Mouse (Mus musculus) testis, adult 2 months (tissue): ENCODE results near the gene Nat14. TPM values are rescaled to one million over a fixed set of nuclear protein-coding genes. Genes with fewer than 3 reads are reported as not detected.
A peak's percentile ranks its signal among the peaks of the same experiment; 100 is the strongest.

ENCODE experiments used
- H3K27ac ChIP-seq: fragments of 200-500 bp; 2 replicates; pipeline ENCODE4 v1.5.1; 2012; ENCODE audit warnings: low read depth, low read length; ENCODE audit not compliant: control insufficient read depth, insufficient read depth
- H3K27me3 ChIP-seq: fragments of 200-500 bp; 2 replicates; pipeline ENCODE4 v1.6.1; 2012; ENCODE audit warnings: mild to moderate bottlenecking, low read length, moderate library complexity; ENCODE audit not compliant: control insufficient read depth, insufficient read depth
- H3K36me3 ChIP-seq: fragments of 200-500 bp; 2 replicates; pipeline ENCODE4 v1.6.1; 2012; ENCODE audit warnings: mild to moderate bottlenecking, low read length; ENCODE audit not compliant: control insufficient read depth, insufficient read depth
- H3K4me1 ChIP-seq: fragments of 200-500 bp; 2 replicates; pipeline ENCODE4 v1.6.1; 2012; ENCODE audit warnings: low read length; ENCODE audit not compliant: control insufficient read depth, insufficient read depth
- H3K4me3 ChIP-seq: fragments of 200-500 bp; 2 replicates; pipeline ENCODE4 v1.5.1; 2012; ENCODE audit warnings: low read depth, mild to moderate bottlenecking, low read length, moderate library complexity, mixed read lengths; ENCODE audit not compliant: control insufficient read depth
- CTCF ChIP-seq: fragments of 200-500 bp; IDR thresholded peaks from 2 replicates; pipeline ENCODE4 v1.5.1; 2012; ENCODE audit warnings: low read depth, mild to moderate bottlenecking, inconsistent platforms, low read length, moderate library complexity; ENCODE audit not compliant: control insufficient read depth, insufficient read depth, insufficient replicate concordance
- POLR2A ChIP-seq: fragments of 200-500 bp; IDR thresholded peaks from 2 replicates; pipeline ENCODE4 v1.6.1; 2012; ENCODE audit warnings: low read depth, mild to moderate bottlenecking, inconsistent platforms, low read length, moderate library complexity; ENCODE audit not compliant: control insufficient read depth
- polyA plus RNA-seq: library from polyadenylated mRNA; depleted of rRNA; stranded (reverse); fragments of >200 nt; gene quantifications from 2 replicates; pipeline ENCODE4 v1.2.3, GENCODE M21; 2012

The Nat14 gene
- polyA plus RNA-seq, 1 experiment, result 3.7 TPM

- no peaks in the 10 kb centered on the region for H3K36me3 ChIP-seq
- TF ChIP-seq CTCF (no peak), POLR2A (no peak)
- H3K4me3 ChIP-seq, result no peak overlapping the region
- H3K27ac ChIP-seq, result no peak overlapping the region
- no peaks in the 10 kb centered on the region for H3K27me3 ChIP-seq
- H3K4me1 ChIP-seq, result peaks cover 2% of the 10 kb centered on the region
Measured at GRCm38 (mm10) chr7:4948386-4948785, 26.6 kb downstream of the Nat14 start.

DNA sequence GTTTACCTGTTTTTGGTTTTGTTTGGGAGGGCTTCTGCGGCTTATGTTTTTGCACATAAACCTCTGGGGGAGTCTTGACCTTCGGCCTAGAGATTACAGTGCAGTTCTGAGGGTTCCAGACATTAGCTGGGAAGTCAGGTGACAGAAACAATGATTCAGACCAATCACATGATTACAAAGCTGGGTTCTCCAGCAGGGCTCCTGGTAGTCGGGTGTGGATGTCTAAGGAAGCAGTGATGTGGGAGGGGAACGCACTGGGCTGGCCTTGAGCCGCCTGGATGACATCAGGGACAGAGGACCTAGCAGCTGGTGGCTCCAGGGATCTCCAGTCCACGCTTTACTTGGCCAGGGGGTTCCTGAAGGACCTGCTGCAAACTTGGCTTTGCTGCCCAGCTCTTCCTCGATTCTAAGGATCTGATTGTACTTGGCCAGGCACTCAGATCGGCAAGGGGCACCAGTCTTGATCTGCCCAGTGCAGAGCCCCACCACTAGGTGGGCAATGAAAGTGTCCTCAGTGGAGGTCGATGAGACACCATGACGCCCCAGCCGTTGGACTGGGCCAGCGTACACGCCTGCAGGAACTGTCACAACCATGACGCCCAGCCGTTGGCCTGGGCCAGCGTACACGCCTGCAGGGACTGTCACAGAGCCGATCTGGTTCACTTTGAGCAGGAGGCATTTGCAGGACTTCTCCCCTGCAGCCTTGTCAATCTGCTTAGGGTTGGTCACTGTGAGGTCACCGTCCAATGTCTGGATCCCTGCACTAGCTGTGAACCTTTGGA lies 28.9 kb downstream of the Nat14 start:
- Histone ChIP-seq H3K27me3 (no peaks in the 10 kb centered on the region), H3K36me3 (no peaks in the 10 kb centered on the region), H3K27ac (no peak overlapping the region), H3K4me3 (no peak overlapping the region), H3K4me1 (no peaks in the 10 kb centered on the region)
- TF ChIP-seq POLR2A (no peak), CTCF (no peak)

DNA sequence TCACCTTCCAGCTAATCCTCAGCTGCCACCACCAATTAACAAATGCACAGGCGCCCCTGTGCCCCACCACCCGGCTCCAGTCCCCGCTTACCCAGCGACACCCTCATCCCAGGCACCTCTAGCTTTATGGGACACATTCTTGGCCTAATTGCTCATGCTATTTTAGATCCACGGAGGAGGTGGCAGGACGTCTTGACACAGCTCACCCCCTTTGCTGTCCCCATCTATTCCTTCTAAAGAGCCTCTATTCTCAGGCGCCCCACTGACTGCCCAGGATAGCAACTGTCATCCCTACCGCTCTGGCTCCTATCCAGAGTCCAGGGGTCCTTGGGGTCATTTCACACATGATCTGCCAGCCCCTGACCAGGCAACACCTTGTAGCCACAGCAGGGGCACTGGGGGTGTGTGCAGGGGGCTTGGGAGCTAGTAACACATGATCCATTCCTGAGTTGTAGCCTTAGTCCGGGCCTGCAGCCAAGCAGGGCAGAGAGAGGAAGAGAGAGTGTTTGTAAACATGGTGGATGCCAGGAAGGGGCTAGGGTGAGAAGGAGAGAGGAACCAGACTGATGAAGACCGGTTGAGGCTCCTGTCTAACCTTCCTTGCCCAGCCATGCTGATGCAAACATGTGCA lies 32.1 kb downstream of the Nat14 start:
- TF ChIP-seq CTCF, result no peak
- TF ChIP-seq POLR2A, result no peak
- H3K36me3 ChIP-seq, result no peaks in the 10 kb centered on the region
- no peaks in the 10 kb centered on the region for H3K27me3 ChIP-seq
- no peak overlapping the region for H3K27ac ChIP-seq
- no peaks in the 10 kb centered on the region for H3K4me1 ChIP-seq
- no peak overlapping the region for H3K4me3 ChIP-seq

DNA sequence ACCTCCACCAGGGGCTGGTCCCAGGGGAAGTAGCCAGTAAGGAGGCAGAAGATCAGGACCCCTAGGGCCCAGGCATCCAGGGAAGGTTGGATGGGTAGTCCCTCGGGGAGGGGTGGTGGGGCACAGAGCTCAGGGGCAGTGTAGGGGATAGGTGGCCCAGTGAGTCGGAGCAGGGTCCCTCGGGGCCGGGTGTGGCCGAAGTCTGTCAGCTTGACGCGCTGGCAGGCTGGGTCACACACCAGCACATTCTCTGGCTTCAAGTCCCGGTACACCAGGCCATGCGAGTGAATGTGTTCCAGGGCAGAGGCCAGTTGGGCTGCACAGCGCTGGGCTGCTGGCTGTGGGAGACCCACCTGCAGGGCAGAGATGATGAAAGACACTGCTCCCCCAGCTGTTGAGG lies 35.5 kb downstream of the Nat14 start:
- H3K4me3 ChIP-seq, result no peak overlapping the region
- no peaks in the 10 kb centered on the region for H3K4me1 ChIP-seq
- no peaks in the 10 kb centered on the region for H3K27me3 ChIP-seq
- TF ChIP-seq CTCF (no peak), POLR2A (no peak)
- no peak overlapping the region for H3K27ac ChIP-seq
- no peaks in the 10 kb centered on the region for H3K36me3 ChIP-seq

DNA sequence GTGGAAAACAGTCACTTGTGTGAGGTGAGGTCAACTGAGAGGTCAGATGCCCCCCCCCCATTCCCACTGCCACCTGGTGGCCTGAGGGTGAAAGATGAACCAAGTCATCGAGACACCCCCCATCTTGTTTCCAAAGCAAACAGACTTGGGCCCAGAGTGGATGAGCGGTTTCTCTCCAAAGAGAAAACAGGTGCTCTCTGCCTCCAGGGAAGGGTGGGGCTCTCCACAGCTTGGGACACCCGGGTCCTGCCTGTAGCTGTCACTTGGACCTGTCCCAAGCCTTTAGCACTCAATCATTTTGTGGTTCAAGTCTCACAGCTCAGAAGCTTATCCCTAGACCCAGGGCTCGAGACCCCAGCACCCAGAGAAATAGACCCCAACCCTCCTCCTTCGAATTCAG lies 41.7 kb downstream of the Nat14 start:
- H3K4me3 ChIP-seq, result no peak overlapping the region
- peaks cover 7% of the 10 kb centered on the region for H3K4me1 ChIP-seq
- no peaks in the 10 kb centered on the region for H3K27me3 ChIP-seq
- H3K27ac ChIP-seq, result no peak overlapping the region
- TF ChIP-seq POLR2A (no peak), CTCF (no peak)
- no peaks in the 10 kb centered on the region for H3K36me3 ChIP-seq

- H3K36me3 ChIP-seq, result no peaks in the 10 kb centered on the region
- peak; percentile 63; the same call in 1 of the 2 replicates for TF ChIP-seq CTCF
- TF ChIP-seq POLR2A, result no peak
- no peaks in the 10 kb centered on the region for H3K27me3 ChIP-seq
- no peak within 1 kb of the TSS for H3K27ac ChIP-seq
- H3K4me3 ChIP-seq, result no peak within 1 kb of the TSS
- H3K4me1 ChIP-seq, result peaks cover 7% of the 10 kb centered on the region
Measured at GRCm38 (mm10) chr7:4964272-4964671, 42.4 kb downstream of the Nat14 start, which contains the start of gene Sbk2. Gene Sbk2, minus strand, starts transcription at chr7:4964406.

- Histone ChIP-seq H3K4me3 (no peak overlapping the region), H3K27ac (no peak overlapping the region), H3K36me3 (no peaks in the 10 kb centered on the region), H3K27me3 (no peaks in the 10 kb centered on the region), H3K4me1 (peaks cover 7% of the 10 kb centered on the region)
- no peak for TF ChIP-seq POLR2A
- no peak for TF ChIP-seq CTCF
Measured at GRCm38 (mm10) chr7:4964988-4965387, 43.2 kb downstream of the Nat14 start.
